Mouse (Mus musculus) left cerebral cortex, adult 6 months (tissue): ENCODE measurements around the gene Ceacam2. TPM values are rescaled to one million over a fixed set of nuclear protein-coding genes. Genes with fewer than 3 reads are reported as not detected.

ENCODE experiments used
- long read RNA-seq, 2 experiments: library from polyadenylated mRNA; unstranded; transcript quantifications; one replicate each; pipeline ENCODE4 v2.0.0; 2019 to 2020
- polyA plus RNA-seq: library from polyadenylated mRNA; unstranded; fragments of <200 nt; fragmentation: Nextera tagmentation; gene quantifications from 2 replicates; pipeline ENCODE4 v1.2.3, GENCODE M21; 2021

Ceacam2 gene
- polyA plus RNA-seq = 0.23 and 0.42 TPM in 2 replicates
- long read RNA-seq, experiment 1, partial matches to known transcripts = 0 of 3 reads
- long read RNA-seq, experiment 1, other reads (novel, unspliced or antisense) = 2 of 3 reads
- long read RNA-seq, experiment 2 = 0 reads

DNA sequence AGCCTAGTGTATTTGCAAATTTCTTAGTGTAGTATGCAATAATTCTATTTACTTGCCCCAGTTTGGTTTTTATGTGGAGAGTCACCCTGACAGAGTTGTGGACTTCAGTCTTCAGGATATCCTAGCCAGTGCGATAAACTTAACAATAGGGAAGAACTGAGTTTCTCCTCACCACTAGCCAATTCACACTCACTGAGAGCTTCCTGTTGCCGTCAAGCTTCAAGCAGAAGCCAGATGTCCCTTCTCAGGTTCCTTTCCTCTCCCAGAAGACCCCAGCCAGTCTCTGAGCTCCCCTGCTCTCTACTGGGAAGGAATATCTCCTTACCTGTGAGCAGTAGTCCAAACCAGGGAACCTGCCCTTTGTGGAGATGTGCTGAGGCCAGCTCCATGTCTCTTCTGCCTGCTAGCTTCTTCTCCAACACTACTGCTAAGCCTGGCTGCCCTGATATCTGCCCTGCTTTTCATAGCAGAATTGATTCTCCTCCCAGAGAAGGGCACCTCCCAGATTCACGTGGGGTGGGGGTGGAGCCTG lies at the start of gene Ceacam2:
Ceacam2 (minus strand) TSS at position 482 of the 532 bp plus-strand sequence.

DNA sequence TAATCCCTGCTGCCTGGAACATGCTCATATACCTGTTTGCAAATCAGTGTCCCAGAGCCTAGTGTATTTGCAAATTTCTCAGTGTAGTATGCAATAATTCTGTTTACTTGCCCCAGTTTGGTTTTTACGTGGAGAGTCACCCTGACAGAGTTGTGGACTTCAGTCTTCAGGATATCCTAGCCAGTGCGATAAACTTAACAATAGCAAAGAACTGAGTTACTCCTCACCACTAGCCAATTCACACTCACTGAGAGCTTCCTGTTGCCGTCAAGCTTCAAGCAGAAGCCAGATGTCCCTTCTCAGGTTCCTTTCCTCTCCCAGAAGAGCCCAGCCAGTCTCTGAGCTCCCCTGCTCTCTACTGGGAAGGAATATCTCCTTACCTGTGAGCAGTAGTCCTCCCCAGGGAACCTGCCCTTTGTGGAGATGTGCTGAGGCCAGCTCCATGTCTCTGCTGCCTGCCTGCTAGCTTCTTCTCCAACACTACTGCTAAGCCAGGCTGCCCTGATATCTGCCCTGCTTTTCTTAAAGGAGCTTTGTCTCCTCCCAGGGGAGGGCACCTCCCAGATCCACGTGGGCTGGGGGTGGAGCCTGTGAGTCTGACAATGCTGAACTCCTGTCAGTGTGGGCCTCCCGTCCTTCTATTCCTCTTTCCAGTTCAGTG lies 62.4 kb downstream of the Ceacam2 start, which contains the start of gene Ceacam1:
Ceacam1 (minus strand) TSS at position 513 of the 661 bp plus-strand sequence.

Other genes with a start within 250 kb of the Ceacam2 start
- 49.1 and 57.6 TPM in 2 replicates for gene Pafah1b3, start 241.9 kb downstream of the Ceacam2 start, polyA plus RNA-seq
- gene Prr19, start 238.4 kb downstream of the Ceacam2 start, polyA plus RNA-seq = 0.11 and 0.16 TPM in 2 replicates
- gene Tmem145, start 233.8 kb downstream of the Ceacam2 start, polyA plus RNA-seq = 8.4 and 31.9 TPM in 2 replicates
- 5.8 and 8.3 TPM in 2 replicates for gene Megf8, start 222.7 kb downstream of the Ceacam2 start, polyA plus RNA-seq
- 0.26 TPM in 1 of 2 replicates, not detected in the other for gene Cnfn, start 170.1 kb downstream of the Ceacam2 start, polyA plus RNA-seq
- 4.2 and 5.1 TPM in 2 replicates for gene Lipe, start 141.1 kb downstream of the Ceacam2 start, polyA plus RNA-seq
- gene Cxcl17, start 127.0 kb downstream of the Ceacam2 start, polyA plus RNA-seq = not detected in 2 replicates
- gene Ceacam1, start 62.3 kb downstream of the Ceacam2 start, polyA plus RNA-seq = 2.9 and 3.0 TPM in 2 replicates
- 0.16 and 0.23 TPM in 2 replicates for gene Erich4, start 76.0 kb upstream of the Ceacam2 start, polyA plus RNA-seq
- 43.8 and 58.7 TPM in 2 replicates for gene Dmac2, start 79.6 kb upstream of the Ceacam2 start, polyA plus RNA-seq
- gene B3gnt8, start 86.8 kb upstream of the Ceacam2 start, polyA plus RNA-seq = 0.31 and 0.63 TPM in 2 replicates
- 22.9 and 33.7 TPM in 2 replicates for gene Bckdha, start 119.1 kb upstream of the Ceacam2 start, polyA plus RNA-seq
- gene Exosc5, start 119.3 kb upstream of the Ceacam2 start, polyA plus RNA-seq = 32.8 and 35.4 TPM in 2 replicates
- gene Tmem91, start 135.3 kb upstream of the Ceacam2 start, polyA plus RNA-seq = 29.4 and 35.8 TPM in 2 replicates
- 39.3 and 53.3 TPM in 2 replicates for gene B9d2, start 140.9 kb upstream of the Ceacam2 start, polyA plus RNA-seq
- 0.48 and 2.1 TPM in 2 replicates for gene Tgfb1, start 147.1 kb upstream of the Ceacam2 start, polyA plus RNA-seq
- 36.4 and 47.3 TPM in 2 replicates for gene Ccdc97, start 179.2 kb upstream of the Ceacam2 start, polyA plus RNA-seq
- gene Hnrnpul1, start 214.9 kb upstream of the Ceacam2 start, polyA plus RNA-seq = 8.3 and 23.6 TPM in 2 replicates
- 12.8 and 13.4 TPM in 2 replicates for gene Axl, start 248.8 kb upstream of the Ceacam2 start, polyA plus RNA-seq